Mouse (Mus musculus): Measurements from ENCODE around the gene 2610528A11Rik.
"Not testable (repeated sequence)": the region's sequence is repeated elsewhere in the genome, so short reads cannot be mapped to it uniquely, and the experiment has no call there.

The 2610528A11Rik gene

DNA sequence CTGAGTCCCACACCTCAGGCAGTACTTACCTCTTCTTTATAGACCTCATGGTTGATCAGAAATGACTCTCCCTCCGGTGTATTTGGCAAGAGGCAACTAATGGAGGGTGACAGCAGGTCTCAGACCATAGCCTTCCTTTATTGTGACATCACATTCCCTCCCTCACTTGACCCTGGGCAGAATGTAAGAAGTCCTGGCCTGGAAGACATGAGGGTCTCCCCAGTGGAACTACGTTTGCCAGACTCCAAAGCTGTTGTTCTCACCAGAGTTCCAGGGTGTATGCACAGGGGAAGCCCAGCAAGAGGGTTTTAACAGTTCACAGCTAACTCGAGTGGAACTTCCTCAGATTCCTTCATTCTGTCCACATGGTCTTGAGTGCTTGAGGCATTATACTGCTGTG is at the start of gene 2610528A11Rik:
Gene 2610528A11Rik (minus strand): TSS at position 101 of the 400 bp plus-strand sequence.
- DNase-seq (ENCODE audit: low spot score): no peak

DNA sequence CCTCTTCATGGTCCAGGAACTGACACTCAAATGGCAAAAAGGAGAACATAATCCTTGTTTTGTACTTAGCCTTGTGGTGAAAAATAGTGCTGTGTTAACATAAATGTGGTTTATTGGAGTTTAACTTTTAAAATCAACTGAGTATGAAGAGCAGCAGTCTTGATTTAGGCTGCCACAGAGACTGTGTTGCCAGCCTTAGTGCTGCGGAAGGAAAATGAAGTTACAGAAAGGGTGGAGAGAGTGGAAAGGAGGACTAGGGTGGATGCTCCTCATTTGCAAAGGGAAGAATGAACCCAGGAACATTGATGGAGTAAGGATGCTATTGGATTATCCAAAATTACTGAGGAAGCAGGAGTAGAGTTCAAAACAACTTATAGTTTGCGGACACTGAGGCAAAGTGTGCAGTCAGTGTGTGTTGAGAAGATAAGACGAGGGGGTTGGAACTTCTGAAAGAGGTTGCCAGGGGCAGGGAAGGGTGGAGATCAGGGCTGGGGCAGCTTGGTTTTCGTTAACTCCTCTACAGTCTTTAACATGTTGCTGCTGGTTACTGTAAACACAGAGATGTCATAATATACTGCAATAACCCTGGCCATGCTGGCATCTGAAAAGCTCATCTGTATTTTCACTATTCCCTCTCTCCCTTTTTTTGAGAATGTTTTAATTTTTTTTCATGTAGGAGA is 49.6 kb upstream of the 2610528A11Rik start:
- DNase-seq (ENCODE audit: low spot score): peak; percentile 73

DNA sequence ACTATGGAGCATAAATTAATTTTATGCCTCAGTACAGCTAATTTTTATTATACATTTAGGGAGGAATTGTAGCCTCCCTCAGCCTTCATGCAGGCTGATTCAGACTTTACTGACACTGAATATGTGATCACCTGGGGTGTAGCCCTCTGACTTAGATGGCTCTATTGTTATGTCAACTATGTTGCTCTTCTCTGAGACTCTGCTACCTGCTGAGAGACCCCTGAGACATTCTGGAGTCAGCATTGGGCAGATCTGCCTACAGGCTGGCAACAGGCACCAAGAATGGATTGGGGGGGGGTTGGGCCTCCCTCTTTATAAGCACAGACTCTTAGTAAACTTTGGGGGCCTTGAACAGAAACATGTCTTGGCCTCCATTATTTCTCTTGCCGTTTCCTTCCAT is 40.6 kb upstream of the 2610528A11Rik start:
- no peak for DNase-seq (ENCODE audit: low spot score)

DNA sequence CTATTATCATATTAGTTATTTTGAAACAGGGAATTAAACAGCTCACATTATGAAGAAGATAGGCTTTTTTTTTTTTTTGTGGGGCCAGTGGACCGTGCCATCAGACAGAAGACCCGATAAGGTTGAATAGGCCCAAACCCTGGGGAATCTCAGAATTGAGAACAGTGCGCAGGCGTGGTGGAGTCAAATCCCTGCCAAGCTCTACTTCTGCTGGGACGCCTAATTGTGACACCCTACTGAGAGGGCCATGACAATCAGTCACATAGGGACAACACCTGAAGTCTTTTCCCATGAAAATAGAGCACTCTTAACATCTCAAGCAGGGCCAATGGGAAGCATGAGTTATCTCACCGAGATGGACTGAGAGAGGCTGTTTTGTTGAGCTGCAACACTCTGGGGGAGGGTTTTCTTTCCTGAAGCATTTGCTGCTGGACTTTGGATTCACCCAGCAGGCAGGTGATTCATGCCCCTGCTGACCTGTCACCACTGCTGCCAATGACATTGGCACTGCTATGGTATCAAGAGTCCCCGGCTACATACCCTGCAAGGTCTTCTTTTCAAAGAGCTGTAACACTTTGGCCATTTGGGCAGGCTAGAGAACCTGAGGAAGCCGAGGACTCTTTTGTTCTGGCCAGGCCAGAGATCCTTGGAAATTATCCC is 25.4 kb upstream of the 2610528A11Rik start:
- no peak for DNase-seq (ENCODE audit: low spot score)

DNA sequence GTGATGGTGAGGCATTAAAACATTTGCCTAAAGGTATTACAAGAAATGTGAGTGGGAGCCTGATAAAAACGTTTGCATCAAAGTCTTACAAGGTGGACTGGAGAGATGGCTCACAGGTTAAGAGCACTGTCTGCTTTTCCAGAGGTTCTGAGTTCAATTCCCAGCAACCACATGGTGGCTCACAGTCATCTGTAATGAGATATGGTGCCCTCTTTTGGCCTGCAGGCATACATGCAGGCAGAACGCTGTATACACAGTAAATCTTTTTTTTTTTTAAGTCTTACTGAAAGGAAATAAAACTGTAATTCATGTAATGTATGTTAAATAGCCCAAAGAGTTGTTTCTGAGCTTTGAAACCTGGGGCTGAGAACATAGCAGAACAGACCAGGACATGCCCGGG is 23.8 kb upstream of the 2610528A11Rik start:
- not testable (repeated sequence) for DNase-seq (ENCODE audit: low spot score)

DNA sequence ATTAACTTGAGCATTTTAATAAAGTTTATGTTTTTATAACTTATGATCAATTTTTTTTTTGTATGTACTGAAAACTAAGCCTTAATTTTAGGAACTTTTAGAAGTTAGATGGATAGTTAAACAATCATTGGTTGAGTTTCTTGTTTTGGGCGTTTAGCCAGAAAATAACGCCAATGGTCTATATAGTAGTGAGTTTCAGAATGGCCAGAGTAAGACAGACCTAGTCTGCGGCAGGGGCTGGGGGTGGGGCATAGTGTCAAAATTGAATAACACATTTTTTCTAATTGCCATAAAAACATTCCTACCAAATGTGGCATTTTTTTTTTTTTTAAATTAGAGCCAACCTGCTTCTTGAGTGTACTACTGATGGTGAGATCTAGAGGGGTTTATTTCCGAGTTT is 22.3 kb upstream of the 2610528A11Rik start:
- no peak for DNase-seq (ENCODE audit: low spot score)

DNA sequence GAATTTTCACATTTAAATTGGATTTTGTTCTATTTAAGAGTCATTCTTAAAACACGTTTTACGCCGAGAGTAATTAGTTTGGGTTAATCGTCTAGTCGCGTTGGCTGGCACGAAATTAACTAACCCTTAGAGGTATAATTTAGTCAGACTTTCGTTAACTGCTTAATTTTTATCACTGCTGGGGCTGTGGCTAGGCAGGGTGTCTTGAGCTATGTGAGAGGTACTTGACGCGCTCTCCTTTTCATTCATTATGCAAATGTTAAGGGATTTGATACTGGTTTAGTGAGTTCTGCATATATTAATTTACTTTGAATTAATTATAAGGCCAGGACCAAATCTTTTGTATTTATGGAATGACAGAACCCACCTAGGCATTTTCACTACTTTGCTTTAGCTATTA is 21.8 kb upstream of the 2610528A11Rik start:
- no peak for DNase-seq (ENCODE audit: low spot score)

DNA sequence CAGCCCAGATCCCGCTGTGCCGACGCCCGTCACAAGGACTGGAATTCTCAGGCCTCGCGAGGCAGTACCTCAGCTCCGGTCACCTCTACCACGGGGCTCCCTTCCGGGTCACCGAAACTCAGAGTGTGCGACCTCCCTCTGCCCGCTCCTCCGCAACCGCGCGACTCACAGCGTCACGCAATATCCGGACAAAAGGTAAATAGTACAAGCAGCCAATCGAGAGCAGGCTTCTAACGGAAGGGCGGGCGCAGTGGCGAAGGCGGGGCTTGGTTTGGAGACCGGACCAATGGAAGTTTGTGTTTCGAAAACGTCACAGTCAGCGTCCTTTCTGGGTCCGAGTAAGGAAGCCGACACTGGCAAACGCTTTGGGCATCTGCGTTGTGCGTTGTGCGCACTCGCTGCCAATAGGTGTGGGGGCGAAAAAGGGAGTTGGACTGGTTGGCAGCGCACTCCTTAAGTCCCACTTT is 21.3 kb upstream of the 2610528A11Rik start, which contains the start of gene Ghitm:
Gene Ghitm (minus strand): TSS at position 146 of the 467 bp plus-strand sequence.
- peak; percentile 97 for DNase-seq (ENCODE audit: low spot score)

DNA sequence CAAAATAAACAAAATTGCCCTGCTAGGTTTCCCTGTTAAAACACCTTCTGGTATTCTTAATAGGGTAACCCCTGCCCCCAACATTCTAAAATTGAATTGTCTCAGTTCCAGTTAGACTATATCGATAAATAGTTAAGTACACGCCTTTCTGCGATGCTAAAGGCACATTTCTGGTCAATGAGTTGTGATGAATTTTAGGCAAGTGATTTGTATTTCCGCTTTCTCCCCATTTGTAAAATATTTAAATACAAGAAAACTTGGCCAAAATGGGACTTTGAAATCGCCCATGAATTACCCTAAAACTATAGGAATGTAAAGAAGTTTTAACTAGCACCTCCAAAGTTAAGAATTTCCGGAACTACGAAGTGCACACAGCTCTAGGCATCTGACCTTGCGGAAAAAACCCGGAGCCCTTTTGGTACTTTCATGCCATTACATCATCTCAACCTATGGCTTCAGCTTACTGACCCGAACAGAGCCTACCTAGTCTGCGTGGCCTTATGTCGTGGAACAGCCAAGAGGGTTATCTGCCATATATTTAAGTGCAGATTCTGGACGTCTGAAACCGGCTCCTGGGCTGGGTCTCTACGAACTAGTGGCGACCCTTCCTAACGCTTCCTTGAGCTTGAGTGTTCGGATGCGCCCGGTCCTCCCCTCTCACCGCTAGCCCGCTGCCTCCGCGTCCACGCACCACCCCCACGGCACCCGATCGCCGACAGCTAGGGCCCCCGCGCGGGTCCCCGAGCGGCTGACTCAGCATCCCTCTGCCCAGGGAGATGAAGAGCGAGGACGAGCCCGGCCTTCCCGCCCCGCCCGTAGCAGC is 20.7 kb upstream of the 2610528A11Rik start:
- DNase-seq (ENCODE audit: low spot score): peak; percentile 41

DNA sequence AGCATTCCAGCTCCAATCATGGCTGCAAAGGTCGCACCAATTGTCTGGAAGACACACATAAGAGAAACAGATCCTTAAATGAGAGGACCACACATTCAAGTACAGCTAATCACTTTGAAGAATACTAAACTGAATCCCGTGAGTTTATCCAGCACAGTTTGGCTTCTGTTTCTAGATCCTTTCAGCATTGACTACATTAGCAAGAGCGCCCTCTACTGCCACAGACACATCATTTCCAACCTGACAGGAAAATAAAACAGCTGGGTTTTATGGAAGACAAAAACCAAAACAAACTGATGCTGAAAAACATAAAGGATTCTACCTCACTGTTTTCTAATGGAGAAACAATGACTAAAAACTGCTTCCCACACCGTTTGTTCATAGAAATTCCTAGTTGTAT is 13.8 kb upstream of the 2610528A11Rik start:
- peak; percentile 38 for DNase-seq (ENCODE audit: low spot score)

DNA sequence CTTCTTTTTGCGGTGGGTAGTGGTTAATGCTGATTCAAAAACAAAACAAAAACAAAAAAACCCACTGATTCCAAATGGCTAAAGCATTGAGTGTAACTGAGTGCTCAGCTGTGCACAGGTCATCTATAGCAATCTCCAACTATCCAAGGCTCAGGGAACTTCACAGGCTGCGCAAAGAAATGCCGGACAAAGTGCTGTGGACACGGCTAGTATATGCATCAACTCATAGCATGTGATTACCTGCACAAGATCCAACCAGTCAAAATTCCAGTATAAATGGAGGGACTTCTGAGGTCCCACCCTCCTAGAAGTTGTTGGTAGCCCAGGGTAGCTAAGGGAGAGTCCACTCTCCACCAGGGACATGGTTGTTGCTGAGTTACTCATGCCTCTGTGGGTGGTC is 5.4 kb upstream of the 2610528A11Rik start:
- DNase-seq (ENCODE audit: low spot score): no peak

DNA sequence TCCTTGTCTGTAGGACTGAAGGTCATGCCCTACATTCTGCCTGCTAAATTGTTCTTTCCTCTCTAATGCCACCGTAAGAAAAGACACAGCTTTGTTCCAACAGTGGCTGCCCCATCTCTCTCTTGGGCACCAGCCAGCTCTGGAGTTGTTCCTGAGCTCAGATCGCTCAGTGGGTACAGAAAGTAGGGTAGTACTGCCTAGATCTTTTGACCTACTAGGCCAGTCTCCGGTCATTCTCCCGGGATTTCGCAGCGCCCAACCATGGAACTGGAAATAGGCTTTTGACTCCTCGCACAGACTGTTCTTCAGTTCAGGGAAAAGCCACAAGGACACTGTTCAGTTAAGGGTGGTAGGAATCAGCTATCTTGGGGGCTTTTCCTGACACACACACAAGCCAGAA is 891 bp downstream of the 2610528A11Rik start:
- DNase-seq (ENCODE audit: low spot score): no peak

DNA sequence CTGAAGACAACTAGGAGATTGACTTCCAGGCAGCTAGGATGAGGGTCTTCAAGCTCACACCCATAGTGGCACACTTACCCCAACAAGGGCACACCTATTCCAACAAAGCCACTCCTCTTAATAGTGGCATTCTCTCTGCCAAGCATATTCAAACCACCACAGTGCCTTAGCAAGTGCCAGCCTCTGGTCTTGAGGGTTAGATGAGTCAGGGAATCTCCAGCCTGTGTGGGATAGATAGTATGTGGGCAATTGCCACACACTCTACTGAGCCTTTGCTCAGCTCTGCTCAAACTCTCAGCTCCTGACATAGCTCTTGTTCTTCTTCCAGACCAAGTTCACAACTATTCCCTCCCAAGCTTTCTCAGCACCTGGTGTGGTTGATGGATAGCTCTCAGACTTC is 2.5 kb downstream of the 2610528A11Rik start:
- no peak for DNase-seq (ENCODE audit: low spot score)

DNA sequence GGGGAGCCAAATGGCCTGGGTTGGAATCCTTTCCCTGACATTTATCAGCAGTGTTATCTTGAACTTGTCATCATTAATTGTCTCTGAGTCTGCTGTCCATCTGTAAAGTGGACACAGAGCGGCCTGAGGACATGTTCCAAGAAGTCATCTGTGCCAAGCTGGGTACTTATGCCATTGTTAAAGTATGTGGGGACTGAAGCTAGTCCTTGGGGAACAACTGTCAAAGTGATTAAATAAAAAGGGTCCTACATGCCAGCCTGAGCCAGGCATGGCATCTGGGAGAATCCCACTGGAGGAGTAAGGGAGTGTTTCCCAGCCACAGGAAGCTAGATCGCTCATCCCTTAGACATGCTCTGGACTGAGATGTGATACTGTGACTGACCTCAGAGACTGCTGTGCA is 3.4 kb downstream of the 2610528A11Rik start:
- no peak for DNase-seq (ENCODE audit: low spot score)

DNA sequence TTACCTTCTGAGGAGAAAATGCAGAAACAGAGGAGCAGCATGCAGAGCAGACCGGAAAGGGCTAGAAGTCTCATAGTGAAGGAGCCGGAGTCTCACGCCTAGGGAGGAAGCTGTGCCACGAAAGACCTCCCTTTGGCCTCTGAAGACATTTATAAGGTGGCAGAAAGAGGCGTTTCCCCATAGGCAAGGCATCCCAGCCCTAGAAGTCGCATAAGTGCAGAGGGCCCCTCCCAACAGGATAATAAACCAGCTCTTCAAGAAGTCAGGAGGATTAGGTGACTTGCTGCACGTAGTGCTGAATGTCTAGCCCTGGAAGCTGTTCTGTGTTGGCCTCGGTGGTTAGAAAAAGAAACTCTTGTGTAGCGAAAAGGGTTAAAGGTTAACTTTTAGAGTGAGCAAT is 3.8 kb downstream of the 2610528A11Rik start:
- DNase-seq (ENCODE audit: low spot score): no peak

DNA sequence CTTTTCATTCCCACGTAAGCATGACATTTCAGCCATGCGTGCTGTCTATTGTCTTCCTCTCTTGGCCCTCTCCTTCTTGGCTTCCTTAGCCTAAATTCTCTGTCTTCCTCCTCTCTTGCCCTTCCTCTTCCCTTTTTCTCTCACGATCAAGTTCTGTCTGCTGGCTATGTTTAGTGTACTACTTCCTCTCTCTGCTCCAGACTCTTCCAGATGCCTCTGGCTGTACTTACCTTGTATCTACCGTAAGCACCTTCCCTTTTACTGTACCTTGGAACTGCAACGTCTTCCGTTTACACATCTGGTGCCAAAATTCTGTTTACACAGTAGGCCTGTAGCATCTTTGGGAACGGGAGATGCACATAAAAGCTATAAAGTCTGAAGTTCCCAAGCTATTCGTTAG is 4.4 kb downstream of the 2610528A11Rik start:
- DNase-seq (ENCODE audit: low spot score): no peak

DNA sequence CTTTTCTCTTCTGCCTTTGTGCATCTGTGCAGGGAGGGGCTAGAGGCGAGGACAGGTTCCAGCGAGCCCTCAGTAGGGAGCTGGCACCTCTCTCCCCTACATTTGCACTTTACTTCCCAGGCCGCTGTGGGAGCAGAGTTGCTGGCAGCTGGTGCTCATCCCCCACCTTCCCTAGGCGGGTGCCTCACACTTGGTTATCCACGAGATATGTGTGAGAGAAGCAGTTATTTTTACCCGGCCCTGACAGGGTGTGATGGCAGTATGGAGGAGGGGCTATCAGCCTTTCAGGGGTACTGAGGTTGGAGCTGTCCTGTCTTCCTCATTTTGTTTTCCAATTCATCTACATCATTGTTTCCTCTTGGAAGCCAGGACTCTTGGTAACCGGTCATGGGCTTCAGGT is 8.0 kb downstream of the 2610528A11Rik start:
- no peak for DNase-seq (ENCODE audit: low spot score)

DNA sequence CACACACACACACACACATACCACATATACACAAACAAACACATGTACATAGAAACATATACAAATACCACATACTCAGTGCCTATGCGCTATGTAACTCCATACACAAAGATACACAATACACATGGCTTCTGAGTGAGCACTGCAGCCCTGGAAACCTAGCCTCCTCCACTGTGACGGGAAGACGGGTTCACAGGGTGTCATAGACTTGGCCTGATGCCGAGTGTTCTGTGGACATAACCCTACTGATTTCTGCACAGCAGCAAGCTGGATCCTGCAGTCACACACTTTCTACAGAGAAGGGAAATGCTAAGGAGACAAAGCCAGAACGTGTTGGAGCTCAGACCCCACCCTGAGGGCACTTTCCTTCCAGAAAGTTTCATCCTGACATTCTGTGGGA is 9.1 kb downstream of the 2610528A11Rik start:
- no peak for DNase-seq (ENCODE audit: low spot score)

DNA sequence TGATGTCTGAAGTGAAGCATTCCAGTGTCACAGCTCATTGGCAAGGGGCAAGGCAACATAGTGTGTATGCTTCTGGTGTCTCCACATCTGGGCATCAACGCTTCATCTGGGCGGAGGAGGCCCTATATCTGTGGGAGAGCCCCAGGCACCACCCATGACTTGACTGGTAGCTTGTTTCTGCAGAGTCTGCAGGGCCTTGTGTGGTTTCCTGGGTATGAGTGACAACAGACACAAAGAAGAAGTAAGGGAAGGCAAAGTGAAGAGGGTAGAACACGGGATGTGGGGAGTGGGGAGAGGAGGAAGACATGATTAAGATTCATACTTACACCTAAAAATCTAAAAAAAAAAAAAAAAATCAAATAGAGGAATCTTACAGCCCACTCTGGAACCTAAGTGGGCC is 11.3 kb downstream of the 2610528A11Rik start:
- DNase-seq (ENCODE audit: low spot score): no peak

DNA sequence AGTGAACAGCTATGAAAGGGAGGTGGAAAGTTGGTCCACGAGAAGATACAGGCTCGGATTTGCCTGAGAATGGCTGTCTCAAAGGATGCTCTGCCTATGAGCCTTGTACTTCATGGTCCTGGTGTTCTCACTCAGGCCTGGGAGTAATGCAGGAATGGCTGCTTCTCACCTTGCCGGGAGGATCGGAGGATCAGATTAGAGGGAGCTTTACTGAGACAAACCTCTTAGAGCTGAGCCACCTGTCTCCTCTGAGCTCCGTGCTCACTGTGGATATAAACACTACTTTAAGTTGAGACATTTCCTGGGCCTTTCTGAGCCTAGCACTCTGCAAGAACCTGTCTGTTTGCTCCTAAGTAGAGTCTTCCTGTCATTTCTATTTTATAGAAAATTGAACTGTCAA is 12.3 kb downstream of the 2610528A11Rik start:
- DNase-seq (ENCODE audit: low spot score): no peak

DNA sequence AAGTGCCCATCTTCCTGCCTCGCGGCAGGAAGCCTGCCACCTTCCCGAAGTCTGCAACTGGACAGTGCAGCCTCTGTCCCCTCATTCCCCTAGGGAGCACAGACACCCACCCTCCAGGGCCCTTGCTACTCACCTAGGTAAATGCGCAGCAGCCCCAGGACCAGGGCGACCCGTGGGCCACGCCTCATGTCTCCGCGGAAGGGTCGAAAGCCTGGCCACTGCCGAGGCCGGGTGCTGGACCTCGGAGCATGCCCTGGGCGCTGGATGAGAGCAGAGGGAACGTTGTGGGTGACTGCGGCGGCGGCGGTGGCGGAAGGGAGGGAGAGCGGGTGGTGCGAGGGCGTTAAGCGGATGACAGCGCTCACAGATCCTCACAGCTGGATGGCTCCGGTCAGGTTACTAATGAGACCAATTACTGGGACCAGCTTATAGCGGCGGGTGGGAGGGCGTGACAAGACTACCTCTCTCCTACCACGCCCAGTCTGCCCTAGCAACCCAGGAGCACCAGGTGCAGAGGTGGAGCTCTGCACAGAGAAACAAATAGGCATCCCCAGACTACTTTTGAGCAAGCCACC is 15.8 kb downstream of the 2610528A11Rik start, which contains the start of gene Cdhr1:
Gene Cdhr1 (minus strand): TSS at position 392 of the 575 bp plus-strand sequence.
- DNase-seq (ENCODE audit: low spot score): no peak

DNA sequence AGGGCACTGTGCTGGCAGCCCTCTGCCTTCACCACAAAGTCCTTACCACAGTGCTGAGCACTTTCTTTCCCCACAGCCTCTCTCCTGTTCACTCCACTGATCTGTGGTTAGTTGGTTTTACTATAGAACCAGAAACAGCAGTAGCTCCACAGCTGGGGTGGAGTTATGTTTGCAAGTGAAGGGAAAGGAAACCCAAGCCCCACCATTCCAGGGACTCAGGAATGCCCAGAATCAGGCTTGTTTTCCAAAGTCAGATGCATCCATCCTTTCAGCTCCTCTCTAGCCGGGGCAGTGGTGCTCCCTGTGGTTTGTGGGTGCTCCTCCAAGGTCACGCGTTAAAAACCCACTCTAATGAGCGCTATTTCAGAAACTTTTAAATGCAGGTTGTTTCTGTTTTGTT is 18.3 kb downstream of the 2610528A11Rik start:
- DNase-seq (ENCODE audit: low spot score): no peak
